Mouse (Mus musculus): ENCODE measurements around the gene Cd276.

DNA sequence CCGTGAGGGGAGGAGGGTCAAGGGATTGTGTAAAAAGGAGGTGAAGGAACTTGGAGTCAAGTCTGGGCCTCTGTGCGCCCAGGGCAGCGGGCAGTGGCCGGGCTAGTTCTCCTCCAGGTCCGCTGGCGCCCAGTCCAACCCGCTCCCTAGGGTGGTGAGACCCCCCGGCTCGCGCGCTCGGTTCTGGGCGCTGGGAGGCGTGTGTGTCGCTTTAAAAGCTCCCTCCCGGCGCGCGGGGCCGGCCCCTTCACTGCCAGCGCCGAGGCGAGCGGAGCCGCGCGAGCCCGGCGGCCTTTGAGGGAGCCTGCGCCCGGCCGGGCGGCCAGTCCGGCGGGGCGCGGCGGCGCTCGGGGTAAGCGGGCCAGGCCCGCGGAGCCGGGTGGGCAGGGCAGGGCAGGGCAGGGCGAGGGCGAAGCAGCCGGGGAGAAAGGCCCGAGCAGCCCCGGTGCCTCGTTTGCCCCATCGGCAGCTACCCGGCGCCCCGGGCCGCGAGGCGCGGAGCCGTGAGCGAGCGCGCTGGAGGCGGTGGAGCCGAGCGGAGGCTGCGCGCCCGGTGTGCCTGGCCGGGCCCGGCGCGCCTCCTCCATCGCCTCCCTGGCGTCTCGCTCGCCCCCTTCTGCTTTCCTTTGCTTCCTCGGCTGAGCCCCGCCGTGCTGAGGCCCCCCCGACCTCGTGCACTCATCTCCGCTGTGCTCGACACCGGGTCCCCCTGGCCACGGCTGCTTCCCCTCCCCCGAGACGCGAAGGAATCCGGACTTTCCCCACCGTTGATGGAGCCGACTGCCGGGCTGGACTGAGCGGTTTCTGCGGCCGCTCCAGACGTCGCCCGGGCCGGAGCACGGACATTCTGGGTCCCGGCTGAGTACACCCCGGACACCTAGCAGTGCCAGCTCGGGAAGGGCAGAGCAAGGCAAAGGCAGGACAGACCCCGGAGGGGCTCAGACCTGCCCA, 67.1 kb downstream of the Cd276 start, which contains the start of gene Insyn1:
- TF ChIP-seq ZMIZ1 (IDR thresholded peaks at IDR 0.05; ENCODE audit: low read depth, low read length) (no peak), CHD2 (IDR thresholded peaks at IDR 0.05; ENCODE audit: low read length) (no peak), POLR2A (IDR thresholded peaks at IDR 0.05; ENCODE audit: low read depth, low read length) (no peak; the same call in 1 of the 2 replicates), MYC (IDR thresholded peaks at IDR 0.05; ENCODE audit: low read depth, low read length) (no peak), CTCF (conservative IDR thresholded peaks at IDR 0.05 in 1 of 2, IDR thresholded peaks at IDR 0.05 in 1 of 2; ENCODE audit: low read depth in 2 of 2, low read length in 2 of 2) (no peak), RCOR1 (conservative IDR thresholded peaks at IDR 0.05; ENCODE audit: low read depth, low read length) (no peak), ELF1 (IDR thresholded peaks at IDR 0.05; ENCODE audit: low read depth, low read length) (no peak)
